Mouse (Mus musculus): ENCODE measurements at regions not wholly inside any gene's neighbourhood (a gene's known extent, or its start where the extent isn't known, plus 50 kb on each side); places are given as distances from the start of the nearest gene placed in this dataset.

- TF ChIP-seq CTCF (IDR thresholded peaks at IDR 0.05; ENCODE audit: low read depth, low read length) (no peak), POLR2AphosphoS5 (IDR thresholded peaks at IDR 0.05; ENCODE audit: insufficient replicate concordance, low read depth, low read length) (no peak), TAL1 (conservative IDR thresholded peaks at IDR 0.05; ENCODE audit: low read depth, low read length) (no peak), GATA2 (IDR thresholded peaks at IDR 0.05; ENCODE audit: borderline replicate concordance, low read depth, low read length) (no peak)
Observed at GRCm38 (mm10) chr5:54211457-54211856, 213.2 kb downstream of the Stim2 start.

Data from G1E (cell line).